Mouse (Mus musculus): ENCODE measurements at regions not wholly inside any gene's neighbourhood (a gene's known extent, or its start where the extent isn't known, plus 50 kb on each side); places are given as distances from the start of the nearest gene placed in this dataset.

GRCm38 (mm10) chr9:59184089-59184488 lies 107.3 kb upstream of the Adpgk start:
- no peaks in the 10 kb centered on the region for H3K36me3 ChIP-seq (ENCODE audit: control insufficient read depth, insufficient read depth, low read length)
- no peak overlapping the region for H3K9ac ChIP-seq (ENCODE audit: low read length)
- no peak overlapping the region for H3K4me2 ChIP-seq (ENCODE audit: low read length)
- H3K4me1 ChIP-seq (ENCODE audit: control insufficient read depth in 2 of 2, insufficient read depth in 2 of 2, low read length in 2 of 2) = no peaks in the 10 kb centered on the region
- no peak overlapping the region for H3K27ac ChIP-seq (replicated peaks in 1 of 2; ENCODE audit: control insufficient read depth in 1 of 2, insufficient read depth in 1 of 2, low read depth in 2 of 2, low read length in 2 of 2)
- no peaks in the 10 kb centered on the region for H3K9me3 ChIP-seq (ENCODE audit: control insufficient read depth, low read length)
- no peaks in the 10 kb centered on the region for H3K27me3 ChIP-seq (ENCODE audit: control insufficient read depth, insufficient read depth, low read length)
- no peak for ATAC-seq (ENCODE audit: insufficient number of reproducible peaks, insufficient read depth, low FRiP score, low read depth)
- 66% methylated on average over 3 of the region's 3 CpGs for whole genome bisulfite sequencing
- H3K4me3 ChIP-seq (ENCODE audit: control insufficient read depth in 1 of 2, insufficient read depth in 1 of 2, low read depth in 1 of 2, low read length in 2 of 2) = no peak overlapping the region

GRCm38 (mm10) chr9:59182906-59183305 lies 108.5 kb upstream of the Adpgk start:
- Histone ChIP-seq H3K27ac (replicated peaks in 1 of 2; ENCODE audit: control insufficient read depth in 1 of 2, insufficient read depth in 1 of 2, low read depth in 2 of 2, low read length in 2 of 2) (no peak overlapping the region), H3K36me3 (ENCODE audit: control insufficient read depth, insufficient read depth, low read length) (no peaks in the 10 kb centered on the region), H3K9me3 (ENCODE audit: control insufficient read depth, low read length) (no peaks in the 10 kb centered on the region), H3K4me1 (ENCODE audit: control insufficient read depth in 2 of 2, insufficient read depth in 2 of 2, low read length in 2 of 2) (no peaks in the 10 kb centered on the region), H3K4me3 (ENCODE audit: control insufficient read depth in 1 of 2, insufficient read depth in 1 of 2, low read depth in 1 of 2, low read length in 2 of 2) (no peak overlapping the region), H3K27me3 (ENCODE audit: control insufficient read depth, insufficient read depth, low read length) (no peaks in the 10 kb centered on the region), H3K9ac (ENCODE audit: low read length) (no peak overlapping the region), H3K4me2 (ENCODE audit: low read length) (no peak overlapping the region)
- WGBS = 70% methylated on average over 6 of the region's 6 CpGs
- no peak for ATAC-seq (ENCODE audit: insufficient number of reproducible peaks, insufficient read depth, low FRiP score, low read depth)

DNA sequence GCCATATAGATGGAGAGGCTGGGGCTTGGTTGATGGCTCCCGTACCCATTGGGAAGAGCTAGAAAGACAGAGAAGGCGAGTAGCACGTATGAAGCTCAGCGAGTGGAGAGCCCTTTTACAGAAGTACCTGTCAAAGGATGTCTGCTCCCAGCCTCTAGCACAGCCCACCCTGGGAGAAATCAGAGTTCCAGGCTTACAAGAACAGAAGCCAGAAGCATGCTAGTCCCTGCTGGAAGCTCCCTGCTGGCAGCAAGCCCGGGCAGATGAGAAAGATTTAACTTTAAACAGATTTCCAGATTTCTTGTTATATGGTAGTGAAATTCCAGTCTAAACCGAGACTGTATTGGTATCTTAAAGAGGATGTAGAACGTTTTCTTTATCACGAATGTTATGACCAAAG lies 108.9 kb upstream of the Adpgk start:
- no peak overlapping the region for H3K27ac ChIP-seq (replicated peaks in 1 of 2; ENCODE audit: control insufficient read depth in 1 of 2, insufficient read depth in 1 of 2, low read depth in 2 of 2, low read length in 2 of 2)
- H3K4me3 ChIP-seq (ENCODE audit: control insufficient read depth in 1 of 2, insufficient read depth in 1 of 2, low read depth in 1 of 2, low read length in 2 of 2) = no peak overlapping the region
- 38% methylated on average over 8 of the region's 8 CpGs for WGBS
- H3K9me3 ChIP-seq (ENCODE audit: control insufficient read depth, low read length) = no peaks in the 10 kb centered on the region
- H3K9ac ChIP-seq (ENCODE audit: low read length) = no peak overlapping the region
- no peak overlapping the region for H3K4me2 ChIP-seq (ENCODE audit: low read length)
- H3K27me3 ChIP-seq (ENCODE audit: control insufficient read depth, insufficient read depth, low read length) = no peaks in the 10 kb centered on the region
- H3K4me1 ChIP-seq (ENCODE audit: control insufficient read depth in 2 of 2, insufficient read depth in 2 of 2, low read length in 2 of 2) = no peaks in the 10 kb centered on the region
- H3K36me3 ChIP-seq (ENCODE audit: control insufficient read depth, insufficient read depth, low read length) = no peaks in the 10 kb centered on the region
- ATAC-seq (ENCODE audit: insufficient number of reproducible peaks, insufficient read depth, low FRiP score, low read depth) = no peak

- H3K4me2 ChIP-seq (ENCODE audit: low read length) = no peak overlapping the region
- whole genome bisulfite sequencing = 92% methylated on average over 2 of the region's 2 CpGs
- H3K27ac ChIP-seq (replicated peaks in 1 of 2; ENCODE audit: control insufficient read depth in 1 of 2, insufficient read depth in 1 of 2, low read depth in 2 of 2, low read length in 2 of 2) = no peak overlapping the region
- no peak for ATAC-seq (ENCODE audit: insufficient number of reproducible peaks, insufficient read depth, low FRiP score, low read depth)
- no peaks in the 10 kb centered on the region for H3K27me3 ChIP-seq (ENCODE audit: control insufficient read depth, insufficient read depth, low read length)
- no peak overlapping the region for H3K4me3 ChIP-seq (ENCODE audit: control insufficient read depth in 1 of 2, insufficient read depth in 1 of 2, low read depth in 1 of 2, low read length in 2 of 2)
- no peak overlapping the region for H3K9ac ChIP-seq (ENCODE audit: low read length)
- no peaks in the 10 kb centered on the region for H3K36me3 ChIP-seq (ENCODE audit: control insufficient read depth, insufficient read depth, low read length)
- peaks cover 0 to 2% of the 10 kb centered on the region in 2 experiments; a peak in 2 of 4 replicates for H3K4me1 ChIP-seq (ENCODE audit: control insufficient read depth in 2 of 2, insufficient read depth in 2 of 2, low read length in 2 of 2)
- 0 out of 2 replicates have a peak, but pooled peaks cover 9% of the 10 kb centered on the region for H3K9me3 ChIP-seq (ENCODE audit: control insufficient read depth, low read length)
Measured at GRCm38 (mm10) chr9:59171576-59171975, 119.8 kb upstream of the Adpgk start.

DNA sequence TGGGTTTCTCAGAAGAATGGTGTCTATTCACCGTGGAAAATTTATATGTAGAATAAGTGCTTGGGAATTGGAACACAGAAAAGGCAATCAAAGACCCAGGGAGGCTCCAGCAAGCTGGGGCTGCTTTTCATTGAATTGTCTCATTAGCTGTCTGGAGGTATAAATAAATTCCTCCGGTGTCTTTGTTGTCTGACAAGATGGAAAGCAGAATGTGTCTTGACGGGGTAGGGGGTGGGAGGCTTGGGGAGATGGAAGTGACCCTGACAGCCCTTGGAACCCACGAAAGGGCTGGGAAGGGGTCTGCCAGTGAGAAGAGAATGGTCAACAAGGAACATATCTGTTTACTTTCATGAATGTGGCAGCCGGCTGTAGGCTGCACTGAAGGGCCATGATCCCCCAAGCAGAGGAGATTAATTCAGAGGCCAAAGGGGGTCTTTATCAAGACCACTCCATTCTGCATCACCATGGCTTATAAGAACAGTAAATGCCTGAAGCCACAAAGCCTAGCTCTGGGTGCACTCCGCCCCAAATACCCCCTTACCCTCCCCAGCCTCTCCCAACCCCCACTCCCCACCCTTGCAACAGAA lies 127.2 kb upstream of the Neo1 start:
- Histone ChIP-seq H3K4me3 (ENCODE audit: control insufficient read depth in 1 of 2, insufficient read depth in 1 of 2, low read depth in 1 of 2, low read length in 2 of 2) (no peak overlapping the region), H3K9me3 (ENCODE audit: control insufficient read depth, low read length) (no peaks in the 10 kb centered on the region), H3K27me3 (ENCODE audit: control insufficient read depth, insufficient read depth, low read length) (no peaks in the 10 kb centered on the region), H3K36me3 (ENCODE audit: control insufficient read depth, insufficient read depth, low read length) (no peaks in the 10 kb centered on the region), H3K27ac (replicated peaks in 1 of 2; ENCODE audit: control insufficient read depth in 1 of 2, insufficient read depth in 1 of 2, low read depth in 2 of 2, low read length in 2 of 2) (no peak overlapping the region), H3K9ac (ENCODE audit: low read length) (no peak overlapping the region), H3K4me1 (ENCODE audit: control insufficient read depth in 2 of 2, insufficient read depth in 2 of 2, low read length in 2 of 2) (no peaks in the 10 kb centered on the region), H3K4me2 (ENCODE audit: low read length) (no peak overlapping the region)
- WGBS = 49% methylated on average over 6 of the region's 6 CpGs
- ATAC-seq (ENCODE audit: insufficient number of reproducible peaks, insufficient read depth, low FRiP score, low read depth) = no peak

DNA sequence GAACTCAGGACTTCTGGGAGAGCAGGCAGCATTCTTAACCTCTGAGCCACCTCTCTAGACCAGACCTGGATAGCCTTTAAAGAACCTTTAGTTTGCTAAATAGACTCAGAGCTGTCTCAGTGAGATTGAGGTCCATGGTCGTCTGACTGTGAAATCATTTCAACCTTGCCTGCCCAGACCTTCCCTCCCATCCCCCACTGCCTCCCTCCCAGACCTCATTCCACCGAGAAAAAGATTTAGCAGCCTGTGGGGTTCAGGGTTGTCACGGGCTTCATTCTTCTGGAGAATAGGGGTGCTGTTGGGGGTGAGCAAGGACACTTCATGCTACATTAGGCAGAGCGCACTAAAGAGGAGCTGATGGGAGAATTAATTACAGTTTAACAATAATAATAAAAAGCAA lies 126.7 kb upstream of the Neo1 start:
- H3K27me3 ChIP-seq (ENCODE audit: control insufficient read depth, insufficient read depth, low read length) = no peaks in the 10 kb centered on the region
- H3K4me2 ChIP-seq (ENCODE audit: low read length) = no peak overlapping the region
- no peaks in the 10 kb centered on the region for H3K36me3 ChIP-seq (ENCODE audit: control insufficient read depth, insufficient read depth, low read length)
- no peak overlapping the region for H3K4me3 ChIP-seq (ENCODE audit: control insufficient read depth in 1 of 2, insufficient read depth in 1 of 2, low read depth in 1 of 2, low read length in 2 of 2)
- no peaks in the 10 kb centered on the region for H3K9me3 ChIP-seq (ENCODE audit: control insufficient read depth, low read length)
- H3K4me1 ChIP-seq (ENCODE audit: control insufficient read depth in 2 of 2, insufficient read depth in 2 of 2, low read length in 2 of 2) = no peaks in the 10 kb centered on the region
- whole genome bisulfite sequencing = 67% methylated on average over 4 of the region's 4 CpGs
- no peak for ATAC-seq (ENCODE audit: insufficient number of reproducible peaks, insufficient read depth, low FRiP score, low read depth)
- H3K9ac ChIP-seq (ENCODE audit: low read length) = no peak overlapping the region
- H3K27ac ChIP-seq (replicated peaks in 1 of 2; ENCODE audit: control insufficient read depth in 1 of 2, insufficient read depth in 1 of 2, low read depth in 2 of 2, low read length in 2 of 2) = no peak overlapping the region

DNA sequence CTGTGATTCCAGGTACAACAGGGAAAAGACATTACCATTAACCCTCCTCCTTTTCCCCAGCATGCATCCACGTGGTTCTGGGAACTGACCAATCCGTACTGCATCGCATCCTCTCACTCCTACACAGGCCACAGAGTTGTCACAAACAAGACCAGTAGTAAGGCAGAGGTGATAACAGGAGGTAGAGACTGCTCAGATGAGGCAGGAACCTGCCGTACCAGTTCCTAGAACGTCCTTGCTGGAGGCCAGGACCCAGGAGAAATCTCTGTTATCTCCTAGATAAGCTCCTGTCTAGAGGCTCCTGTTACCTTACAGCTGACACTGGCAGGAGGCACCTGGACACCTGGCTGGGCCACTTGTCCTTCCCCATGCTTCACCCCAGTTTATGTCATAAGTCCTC lies 121.4 kb upstream of the Neo1 start:
- Histone ChIP-seq H3K9me3 (ENCODE audit: control insufficient read depth, low read length) (no peaks in the 10 kb centered on the region), H3K9ac (ENCODE audit: low read length) (no peak overlapping the region), H3K4me3 (ENCODE audit: control insufficient read depth in 1 of 2, insufficient read depth in 1 of 2, low read depth in 1 of 2, low read length in 2 of 2) (no peak overlapping the region), H3K27me3 (ENCODE audit: control insufficient read depth, insufficient read depth, low read length) (no peaks in the 10 kb centered on the region), H3K4me1 (ENCODE audit: control insufficient read depth in 2 of 2, insufficient read depth in 2 of 2, low read length in 2 of 2) (peaks cover 0 to 2% of the 10 kb centered on the region in 2 experiments; a peak in 1 of 4 replicates), H3K27ac (replicated peaks in 1 of 2; ENCODE audit: control insufficient read depth in 1 of 2, insufficient read depth in 1 of 2, low read depth in 2 of 2, low read length in 2 of 2) (no peak overlapping the region), H3K36me3 (ENCODE audit: control insufficient read depth, insufficient read depth, low read length) (no peaks in the 10 kb centered on the region), H3K4me2 (ENCODE audit: low read length) (no peak overlapping the region)
- ATAC-seq (ENCODE audit: insufficient number of reproducible peaks, insufficient read depth, low FRiP score, low read depth) = no peak
- 41% methylated on average over 5 of the region's 5 CpGs for WGBS

GRCm38 (mm10) chr9:59153945-59154344 lies 117.7 kb upstream of the Neo1 start:
- no peak overlapping the region for H3K4me3 ChIP-seq (ENCODE audit: control insufficient read depth in 1 of 2, insufficient read depth in 1 of 2, low read depth in 1 of 2, low read length in 2 of 2)
- H3K4me1 ChIP-seq (ENCODE audit: control insufficient read depth in 2 of 2, insufficient read depth in 2 of 2, low read length in 2 of 2) = peaks cover 0 to 2% of the 10 kb centered on the region in 2 experiments; a peak in 1 of 4 replicates
- no peaks in the 10 kb centered on the region for H3K27me3 ChIP-seq (ENCODE audit: control insufficient read depth, insufficient read depth, low read length)
- ATAC-seq (ENCODE audit: insufficient number of reproducible peaks, insufficient read depth, low FRiP score, low read depth) = no peak
- H3K36me3 ChIP-seq (ENCODE audit: control insufficient read depth, insufficient read depth, low read length) = no peaks in the 10 kb centered on the region
- 27% methylated on average over 3 of the region's 3 CpGs for WGBS
- H3K4me2 ChIP-seq (ENCODE audit: low read length) = no peak overlapping the region
- H3K27ac ChIP-seq (replicated peaks in 1 of 2; ENCODE audit: control insufficient read depth in 1 of 2, insufficient read depth in 1 of 2, low read depth in 2 of 2, low read length in 2 of 2) = no peak overlapping the region
- H3K9me3 ChIP-seq (ENCODE audit: control insufficient read depth, low read length) = no peaks in the 10 kb centered on the region
- no peak overlapping the region for H3K9ac ChIP-seq (ENCODE audit: low read length)
